Mouse (Mus musculus) bone marrow, adult 2 months (tissue): Measurements from ENCODE around the gene Trap1.

Experiments
- CTCF ChIP-seq: fragments of 200-500 bp; IDR thresholded peaks from 2 replicates; pipeline ENCODE4 v1.5.1; 2011; ENCODE audit warnings: low read length, control low read depth; ENCODE audit not compliant: control insufficient read depth, insufficient read depth
- POLR2A ChIP-seq: fragments of 200-500 bp; IDR thresholded peaks from 2 replicates; pipeline ENCODE4 v1.6.1; 2011; ENCODE audit warnings: low read depth, mild to moderate bottlenecking, control low read depth, low read length, borderline replicate concordance; ENCODE audit not compliant: control insufficient read depth

DNA sequence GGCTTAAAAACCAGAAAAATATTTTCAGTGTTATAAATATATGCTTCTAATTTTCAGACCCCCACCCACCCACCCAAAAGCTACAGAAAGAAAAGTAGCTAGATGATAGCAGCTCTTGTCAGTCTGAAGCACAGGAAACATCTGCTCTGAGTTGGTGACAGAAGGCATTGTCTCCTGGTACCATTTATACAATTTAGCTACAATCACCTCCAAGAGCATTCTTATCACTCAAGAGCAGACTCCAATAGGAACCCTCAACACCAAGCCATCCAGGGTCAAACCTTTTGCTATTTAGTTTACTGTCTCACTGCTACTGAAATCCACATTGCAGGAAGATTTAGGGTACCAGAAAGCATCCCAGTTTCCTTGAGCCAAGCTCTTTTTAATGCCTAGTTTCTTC, 19.3 kb upstream of the Trap1 start:
- no peak for TF ChIP-seq POLR2A
- TF ChIP-seq CTCF: no peak
